Mouse (Mus musculus) retina, postnatal 1 day (tissue): Measurements from ENCODE around the gene Sptbn2.
A peak's percentile ranks its signal among the peaks of the same experiment; 100 is the strongest.

Source experiments
- DNase-seq: peaks from one replicate; pipeline ENCODE4 v3.0.0-alpha.2; 2012

The Sptbn2 gene

GRCm38 (mm10) chr19:4711098-4711600, at the start of gene Sptbn2:
Gene Sptbn2, plus strand, starts transcription at chr19:4711167.
- DNase-seq = peak; percentile 52

DNA sequence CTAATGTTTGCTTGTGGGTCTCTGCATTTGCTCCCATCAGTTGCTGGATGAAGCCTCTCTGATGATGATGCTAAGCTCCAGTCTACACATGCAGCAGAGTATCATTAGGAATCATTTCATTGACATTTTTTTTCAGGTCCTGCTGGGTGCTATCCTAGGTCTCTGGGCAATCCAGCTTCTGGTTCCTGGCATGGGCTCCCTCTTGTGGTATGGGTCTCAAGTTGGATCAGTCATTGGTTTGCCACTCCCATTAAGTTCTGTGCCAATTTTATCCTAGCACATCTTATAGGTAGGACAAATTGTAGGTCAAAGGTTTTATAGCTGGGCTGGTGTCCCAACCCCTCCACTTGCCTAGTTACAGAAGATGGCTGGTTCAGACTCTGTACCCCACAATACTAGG, 44.2 kb upstream of the Sptbn2 start:
- peak; percentile 15 for DNase-seq

GRCm38 (mm10) chr19:4670776-4671175, 40.2 kb upstream of the Sptbn2 start:
- DNase-seq = no peak

DNA sequence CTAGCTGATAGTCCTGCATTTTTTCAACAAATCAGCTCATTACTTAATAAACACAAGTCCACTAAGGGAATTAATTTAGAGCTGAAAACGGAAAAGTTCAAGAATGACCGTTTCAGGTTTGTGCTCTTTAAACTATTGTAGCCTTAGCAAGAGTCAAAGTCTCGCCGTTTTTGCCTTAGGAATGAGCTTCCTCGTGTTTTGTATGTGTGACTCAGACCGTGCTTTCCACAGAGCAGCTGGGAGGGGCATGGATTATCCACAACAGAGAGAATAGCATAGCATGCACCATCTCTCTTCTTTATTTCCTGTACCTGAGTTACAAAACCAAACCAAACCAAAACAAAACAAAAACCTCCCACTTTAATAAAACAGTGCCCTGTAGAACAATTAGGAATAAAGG, 38.6 kb upstream of the Sptbn2 start:
- DNase-seq = no peak

DNA sequence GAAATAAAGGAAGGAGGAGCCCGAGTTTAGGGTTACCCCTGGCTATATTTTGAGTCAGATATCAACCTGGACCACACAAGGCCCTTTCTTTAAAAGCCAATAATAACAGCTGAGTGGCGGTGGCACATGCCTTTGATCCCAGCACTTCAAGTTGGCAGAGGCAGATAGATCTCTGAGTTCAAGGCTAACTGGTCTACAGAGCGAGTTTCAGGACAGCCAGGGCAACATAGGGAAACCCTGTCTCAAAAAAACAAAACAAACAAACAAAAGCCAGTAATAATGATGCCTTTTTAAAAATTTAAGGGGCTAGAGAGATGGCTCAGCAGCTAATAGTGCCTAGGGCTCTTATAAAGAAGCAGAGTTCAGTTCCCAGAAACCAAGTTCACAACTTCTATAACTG, 16.6 kb upstream of the Sptbn2 start:
- no peak for DNase-seq

DNA sequence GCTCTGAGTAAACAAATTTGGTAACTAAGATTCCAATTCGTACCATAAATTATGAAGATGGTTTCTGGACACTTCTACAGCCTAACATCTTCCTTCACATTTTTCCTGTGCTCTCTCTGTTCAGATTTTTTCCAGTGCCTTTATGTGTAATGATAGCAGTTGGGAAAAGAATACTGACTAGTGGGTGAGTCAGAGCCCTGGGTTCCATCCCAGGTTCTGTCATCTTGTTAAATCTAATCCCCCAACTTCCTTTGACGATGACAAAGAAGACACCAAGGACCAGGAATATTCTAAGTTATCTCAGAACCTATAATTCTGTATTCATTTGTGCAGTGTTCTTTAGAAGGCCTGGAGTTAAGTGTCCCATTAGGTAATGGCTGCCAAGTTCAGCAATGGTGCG, 13.8 kb upstream of the Sptbn2 start:
- no peak for DNase-seq

- DNase-seq = no peak
These were observed 13.2 kb upstream of the Sptbn2 start for GRCm38 (mm10) chr19:4697721-4698120.

DNA sequence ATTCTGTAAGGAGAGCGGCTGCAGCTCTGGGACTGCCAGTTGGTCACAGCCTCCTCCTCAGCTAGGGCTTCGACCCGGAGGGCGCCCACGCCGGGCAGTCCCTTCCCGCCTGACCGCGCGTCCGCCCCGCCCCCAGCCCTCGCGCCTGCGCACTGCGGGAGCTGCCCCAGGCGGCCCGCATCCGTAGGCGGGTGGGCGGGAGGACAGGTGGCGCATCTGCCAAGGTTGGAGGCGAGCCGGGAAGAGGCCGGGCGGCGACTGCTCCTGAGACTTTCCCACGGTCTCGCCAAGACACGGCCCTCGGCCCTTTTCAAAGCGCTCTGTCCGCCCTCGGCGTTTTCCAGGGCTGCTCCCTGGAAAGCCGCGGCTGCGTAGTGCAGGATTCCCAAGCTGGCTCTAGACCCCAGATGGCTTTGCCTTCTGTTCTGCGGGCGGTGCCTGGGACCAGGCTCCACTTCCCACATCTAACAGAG, 12.7 kb upstream of the Sptbn2 start, which contains the start of gene Gm960:
Gene Gm960 (minus strand): TSS at position 464 of the 473 bp plus-strand sequence.
- peak; percentile 91 for DNase-seq

DNA sequence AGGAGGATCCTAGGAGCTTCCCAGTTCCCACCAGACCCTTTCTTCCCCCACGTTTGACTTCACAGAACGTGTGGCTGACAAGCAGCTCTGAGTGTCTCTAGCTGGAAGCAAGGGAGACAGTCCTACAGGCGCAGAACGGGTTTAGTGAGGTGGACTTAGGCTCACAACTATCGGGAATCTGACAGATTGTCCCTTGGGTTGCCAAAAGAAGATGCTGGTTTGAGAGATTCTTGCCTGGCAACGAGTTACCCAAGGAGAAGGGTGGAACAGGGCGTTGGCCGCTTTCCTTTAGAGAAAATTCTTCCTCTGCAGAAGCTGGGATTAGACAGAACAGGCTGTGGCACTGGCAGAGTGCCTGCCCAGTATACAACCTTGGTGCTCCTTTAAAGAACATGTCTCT, 12.1 kb upstream of the Sptbn2 start:
- DNase-seq = no peak

DNA sequence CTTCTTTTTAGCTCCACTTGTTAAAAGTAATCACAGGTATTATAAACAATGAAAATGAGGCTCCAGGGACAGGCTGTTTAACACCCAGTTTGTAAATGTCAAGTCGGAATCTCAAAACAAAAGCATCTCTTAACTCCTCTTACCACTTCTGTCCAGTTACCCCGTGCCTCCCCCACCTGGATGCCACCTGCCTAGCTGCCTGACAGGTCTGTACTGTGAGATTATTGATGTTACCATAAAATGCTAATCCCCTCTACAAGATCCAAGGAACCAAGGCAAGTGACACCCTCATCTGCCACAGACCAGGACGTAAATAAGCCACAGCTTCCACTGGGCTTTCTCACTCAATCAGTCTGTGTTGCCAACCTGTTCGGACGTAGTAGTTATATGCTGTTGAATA, 11.1 kb upstream of the Sptbn2 start:
- no peak for DNase-seq

DNA sequence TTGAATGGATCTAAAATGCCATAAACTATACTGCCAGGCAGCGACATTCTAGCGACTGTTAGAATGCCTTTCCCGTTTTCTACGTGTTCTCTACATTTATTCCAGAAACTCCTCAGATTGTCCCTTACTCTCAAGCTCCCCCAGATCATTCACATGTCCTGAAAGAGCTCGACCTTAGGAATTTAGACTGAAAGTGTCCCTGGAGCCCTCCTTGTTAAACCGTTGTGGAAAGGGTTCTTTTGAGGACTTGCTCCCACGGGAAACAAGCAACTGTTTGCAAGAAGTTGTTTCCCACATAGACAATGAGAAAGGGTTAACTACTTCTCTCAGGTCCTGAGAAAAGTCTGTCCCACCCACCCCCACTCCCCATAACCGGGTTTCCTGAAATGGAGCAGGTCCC, 10.3 kb upstream of the Sptbn2 start:
- DNase-seq = no peak

- no peak for DNase-seq
These were observed 9.7 kb upstream of the Sptbn2 start for GRCm38 (mm10) chr19:4701221-4701620.

- DNase-seq = no peak
These were observed 2.2 kb upstream of the Sptbn2 start for GRCm38 (mm10) chr19:4708765-4709164.

DNA sequence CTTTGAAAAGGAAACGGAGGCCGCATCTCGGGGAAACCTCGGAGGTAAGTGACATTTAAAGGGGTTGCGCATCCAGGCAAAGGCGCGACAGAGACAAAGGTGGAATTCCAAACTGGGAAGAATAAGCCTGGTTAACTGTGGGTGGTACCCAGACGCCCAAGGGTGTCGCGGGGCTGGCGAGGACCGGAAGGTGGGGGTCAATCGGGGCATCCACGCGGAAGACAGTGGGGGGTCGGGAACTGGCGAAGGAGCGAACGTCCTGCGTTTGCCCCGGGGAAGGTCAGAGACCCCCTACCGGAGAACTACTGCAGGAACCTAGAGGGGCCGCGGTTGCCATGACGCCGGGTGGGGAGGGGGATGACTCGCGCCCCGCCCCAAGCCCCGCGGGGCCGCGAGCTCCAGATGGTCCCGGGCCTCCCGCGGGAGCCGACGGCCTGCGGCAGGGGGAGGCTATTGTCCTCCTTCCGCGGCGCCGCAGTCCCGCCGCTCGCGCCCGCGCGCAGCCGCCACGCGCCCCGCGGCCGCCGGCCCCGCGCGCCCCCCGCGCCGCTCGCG, 711 bp downstream of the Sptbn2 start:
- DNase-seq = peak; percentile 90

GRCm38 (mm10) chr19:4712156-4712780, 1.3 kb downstream of the Sptbn2 start:
- DNase-seq = peak; percentile 57

- DNase-seq = no peak
These were observed 2.0 kb downstream of the Sptbn2 start for GRCm38 (mm10) chr19:4712781-4713526.

GRCm38 (mm10) chr19:4713886-4714285, 2.9 kb downstream of the Sptbn2 start:
- no peak for DNase-seq

- DNase-seq = no peak
These were observed 5.8 kb downstream of the Sptbn2 start for GRCm38 (mm10) chr19:4716756-4717155.

DNA sequence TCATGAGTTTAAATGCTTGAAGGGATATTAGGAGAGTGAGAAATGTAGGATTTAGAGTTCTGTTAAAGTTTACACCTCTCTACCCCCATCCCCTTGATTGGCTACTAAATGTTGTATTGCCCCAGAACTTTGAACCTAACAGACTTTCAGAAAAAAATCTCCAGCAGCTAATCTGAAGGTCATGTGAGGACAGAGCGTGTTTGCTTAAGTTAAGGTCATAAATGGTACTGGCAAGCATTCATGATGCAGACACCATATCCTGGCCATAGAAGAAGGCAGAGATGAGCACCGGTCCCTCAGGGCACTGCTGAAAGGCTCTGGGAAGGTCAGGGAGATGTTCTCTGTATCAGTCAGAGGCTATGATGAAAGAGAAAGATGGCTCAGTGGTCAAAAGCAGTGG, 6.3 kb downstream of the Sptbn2 start:
- no peak for DNase-seq

DNA sequence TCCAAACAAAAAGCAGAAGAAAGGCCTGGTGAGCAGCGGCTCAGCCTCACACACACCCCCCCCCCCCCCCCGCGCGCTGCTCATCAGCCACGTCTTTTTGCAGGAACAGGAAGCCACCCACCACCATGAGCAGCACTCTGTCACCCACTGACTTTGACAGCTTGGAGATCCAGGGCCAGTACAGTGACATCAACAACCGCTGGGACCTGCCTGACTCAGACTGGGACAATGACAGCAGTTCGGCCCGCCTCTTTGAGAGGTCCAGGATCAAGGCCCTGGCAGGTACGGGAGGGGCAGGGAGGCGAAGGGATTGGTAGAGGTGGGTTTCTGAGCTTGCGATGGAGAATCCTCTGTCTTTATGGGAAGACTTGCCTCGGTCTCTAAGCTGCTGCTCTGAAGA, 7.7 kb downstream of the Sptbn2 start:
- DNase-seq = no peak

DNA sequence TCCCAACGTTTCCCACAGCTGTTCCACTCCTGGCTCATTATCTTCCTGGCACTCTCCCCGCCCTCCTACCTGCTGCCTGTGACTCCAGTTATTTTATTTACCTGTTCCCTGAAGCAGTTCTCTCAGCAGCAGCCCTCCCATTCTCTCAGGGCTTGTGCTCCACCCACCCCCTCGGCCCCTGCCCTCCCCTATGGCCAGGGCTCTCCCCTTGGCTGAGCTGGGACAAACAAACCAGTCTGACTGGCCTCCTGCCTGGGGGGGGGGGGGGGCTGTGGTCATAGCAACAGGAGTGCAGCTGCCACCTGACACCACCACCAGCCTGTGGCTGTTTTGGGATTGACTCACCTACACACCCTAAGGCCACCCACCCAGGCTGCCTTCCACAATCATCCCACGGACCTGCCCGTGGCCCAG, 8.4 kb downstream of the Sptbn2 start:
- DNase-seq = no peak

GRCm38 (mm10) chr19:4720112-4720511, 9.1 kb downstream of the Sptbn2 start:
- DNase-seq = no peak

GRCm38 (mm10) chr19:4720671-4721244, 9.8 kb downstream of the Sptbn2 start:
- no peak for DNase-seq

DNA sequence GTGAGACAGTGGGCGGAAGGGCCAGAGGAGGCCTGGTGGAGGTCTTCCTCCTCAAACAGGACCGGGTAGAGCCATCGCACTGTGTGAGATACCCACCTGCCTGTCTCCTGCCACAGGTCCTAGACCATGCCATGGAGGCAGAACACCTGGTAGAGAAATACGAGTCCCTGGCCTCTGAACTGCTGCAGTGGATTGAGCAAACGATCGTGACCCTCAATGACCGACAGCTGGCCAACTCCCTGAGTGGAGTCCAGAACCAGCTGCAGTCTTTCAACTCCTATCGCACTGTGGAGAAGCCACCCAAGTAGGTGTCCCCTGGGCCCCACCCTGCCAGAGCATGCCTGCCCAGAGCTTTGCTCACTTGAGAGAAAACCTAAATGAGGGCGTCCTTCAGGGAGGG, 18.2 kb downstream of the Sptbn2 start:
- no peak for DNase-seq
